Mouse (Mus musculus) lung, postnatal 0 days (tissue): ENCODE data around the gene Ifngr2. TPM values are rescaled to one million over a fixed set of nuclear protein-coding genes. Genes with fewer than 3 reads are reported as not detected.

Source experiments
- ATAC-seq: fragments of 200-750 bp; cut with Nextera tagmentation; 2 replicates; pipeline ENCODE4 v1.8.0; 2017; ENCODE audit warnings: moderate library complexity
- DNase-seq: peaks from one replicate; pipeline ENCODE4 v3.0.0-alpha.2; 2016; ENCODE audit warnings: low spot score
- H3K27ac ChIP-seq: fragments of 300-500 bp; sonication (generic); 2 replicates; pipeline ENCODE4 v1.5.1; 2014; ENCODE audit warnings: antibody characterized with exemption, mild to moderate bottlenecking, low read length, mixed read lengths
- H3K27me3 ChIP-seq: fragments of 300-500 bp; sonication (generic); replicated peaks from 2 replicates; pipeline ENCODE4 v1.6.1; 2014; ENCODE audit warnings: low read length, mixed read lengths; ENCODE audit not compliant: insufficient read depth
- H3K36me3 ChIP-seq: fragments of 300-500 bp; sonication (generic); 2 replicates; pipeline ENCODE4 v1.6.1; 2014; ENCODE audit warnings: low read length, mixed read lengths; ENCODE audit not compliant: insufficient read depth
- H3K4me1 ChIP-seq: fragments of 300-500 bp; sonication (generic); 2 replicates; pipeline ENCODE4 v1.6.1; 2014; ENCODE audit warnings: antibody characterized with exemption, low read depth, low read length, mixed read lengths; ENCODE audit not compliant: insufficient read depth
- H3K4me2 ChIP-seq: fragments of 300-500 bp; sonication (generic); replicated peaks from 2 replicates; pipeline ENCODE4 v1.6.1; 2014; ENCODE audit warnings: low read depth, mild to moderate bottlenecking, low read length, moderate library complexity, mixed read lengths
- H3K4me3 ChIP-seq: fragments of 300-500 bp; sonication (generic); 2 replicates; pipeline ENCODE4 v1.5.1; 2014; ENCODE audit warnings: low read depth, low read length
- H3K9ac ChIP-seq: fragments of 300-500 bp; sonication (generic); replicated peaks from 2 replicates; pipeline ENCODE4 v1.6.1; 2014; ENCODE audit warnings: low read depth, mild to moderate bottlenecking
- H3K9me3 ChIP-seq: fragments of 300-500 bp; sonication (generic); 2 replicates; pipeline ENCODE4 v1.6.1; 2016; ENCODE audit warnings: low read length, mixed read lengths
- CTCF ChIP-seq: IDR thresholded peaks from 2 replicates; pipeline ENCODE4 v1.5.1; 2016; ENCODE audit warnings: antibody characterized with exemption, mild to moderate bottlenecking
- EP300 ChIP-seq: IDR thresholded peaks from 2 replicates; pipeline ENCODE4 v1.6.1; 2016; ENCODE audit warnings: antibody characterized with exemption, mild to moderate bottlenecking, control low read depth
- WGBS: fragments of 180-500 bp; shearing (Covaris S2); extraction: QIAGEN DNeasy Blood & Tissue Kit; methylation state at CpG from one replicate; pipeline ENCODE4 v1.1.7; 2014; 5-methylcytosine and 5-hydroxymethylcytosine counted together
- polyA plus RNA-seq: library from polyadenylated mRNA; unstranded; fragments of >200 nt; fragmentation: Nextera tagmentation; extraction: Ambion mirVana; gene quantifications from 2 replicates; pipeline ENCODE4 v1.2.1, GENCODE M21; 2015

The Ifngr2 gene
- polyA plus RNA-seq, 1 experiment from 2014 or later, result 64.4 TPM

- no peaks in the 10 kb centered on the region for H3K36me3 ChIP-seq
- peak overlapping the region; percentile 19; the same call in 1 of the 2 replicates for H3K4me3 ChIP-seq
- H3K4me2 ChIP-seq, result peak overlapping the region; percentile 85
- no peak overlapping the region for H3K27ac ChIP-seq
- no peaks in the 10 kb centered on the region for H3K9me3 ChIP-seq
- no peaks in the 10 kb centered on the region for H3K27me3 ChIP-seq
- TF ChIP-seq CTCF (no peak), EP300 (no peak)
- ATAC-seq, result no peak
- H3K4me1 ChIP-seq, result peaks cover 35% of the 10 kb centered on the region
- H3K9ac ChIP-seq, result no peak overlapping the region
- DNase-seq, result no peak
- 26% methylated on average over 5 of the region's 5 CpGs for WGBS
Measured at GRCm38 (mm10) chr16:91548586-91548985, 1.7 kb downstream of the Ifngr2 start.

- DNase-seq (no peak), ATAC-seq (no peak)
- Histone ChIP-seq H3K36me3 (no peaks in the 10 kb centered on the region), H3K9me3 (no peaks in the 10 kb centered on the region), H3K4me1 (peaks cover 36% of the 10 kb centered on the region), H3K4me2 (peak overlapping the region; percentile 85), H3K27ac (no peak overlapping the region), H3K27me3 (no peaks in the 10 kb centered on the region), H3K9ac (no peak overlapping the region), H3K4me3 (peak overlapping the region; percentile 19; the same call in 1 of the 2 replicates)
- 78% methylated on average over 2 of the region's 2 CpGs for WGBS
- TF ChIP-seq EP300 (no peak), CTCF (no peak)
Measured at GRCm38 (mm10) chr16:91548996-91549395, 2.1 kb downstream of the Ifngr2 start.

- WGBS, result 66% methylated on average over 5 of the region's 5 CpGs
- Histone ChIP-seq H3K27ac (no peak overlapping the region), H3K4me2 (no peak overlapping the region; the same call in none of the 2 replicates), H3K27me3 (no peaks in the 10 kb centered on the region), H3K4me3 (no peak overlapping the region), H3K4me1 (peaks cover 36% of the 10 kb centered on the region), H3K9me3 (no peaks in the 10 kb centered on the region), H3K36me3 (no peaks in the 10 kb centered on the region), H3K9ac (no peak overlapping the region)
- TF ChIP-seq CTCF (no peak), EP300 (no peak)
- no peak for ATAC-seq
- peak; percentile 31 for DNase-seq
Measured at GRCm38 (mm10) chr16:91549616-91550015, 2.7 kb downstream of the Ifngr2 start.

GRCm38 (mm10) chr16:91551081-91551524, 4.2 kb downstream of the Ifngr2 start:
- Histone ChIP-seq H3K9me3 (no peaks in the 10 kb centered on the region), H3K27me3 (no peaks in the 10 kb centered on the region), H3K27ac (peak overlapping the region; percentile 76), H3K36me3 (peaks cover 9% of the 10 kb centered on the region; the same call in 1 of the 2 replicates), H3K4me3 (no peak overlapping the region), H3K4me1 (peaks cover 26% of the 10 kb centered on the region), H3K9ac (no peak overlapping the region), H3K4me2 (no peak overlapping the region)
- 57% methylated on average over 10 of the region's 10 CpGs for WGBS
- no peak for TF ChIP-seq CTCF
- no peak; the same call in 1 of the 2 replicates for TF ChIP-seq EP300
- peak; percentile 74 for ATAC-seq
- DNase-seq, result peak; percentile 83

- Histone ChIP-seq H3K27ac (no peak overlapping the region), H3K36me3 (peaks cover 15% of the 10 kb centered on the region; the same call in 1 of the 2 replicates), H3K4me1 (peaks cover 20% of the 10 kb centered on the region), H3K9ac (no peak overlapping the region), H3K27me3 (no peaks in the 10 kb centered on the region), H3K4me3 (no peak overlapping the region), H3K9me3 (no peaks in the 10 kb centered on the region), H3K4me2 (no peak overlapping the region)
- no peak for TF ChIP-seq EP300
- no peak for DNase-seq
- 48% methylated on average over 9 of the region's 9 CpGs for WGBS
- no peak for ATAC-seq
Measured at GRCm38 (mm10) chr16:91552072-91552471, 5.2 kb downstream of the Ifngr2 start.

- no peak overlapping the region for H3K4me3 ChIP-seq
- H3K36me3 ChIP-seq, result peaks cover 15% of the 10 kb centered on the region; the same call in 1 of the 2 replicates
- peak; percentile 77 for DNase-seq
- peak overlapping the region; percentile 19 for H3K4me2 ChIP-seq
- 0 out of 2 replicates have a peak overlapping the region, but pooled peaks have one; percentile 38 for H3K27ac ChIP-seq
- H3K9me3 ChIP-seq, result no peaks in the 10 kb centered on the region
- H3K27me3 ChIP-seq, result no peaks in the 10 kb centered on the region
- peak; percentile 35 for ATAC-seq
- no peak overlapping the region for H3K9ac ChIP-seq
- WGBS, result 37% methylated on average over 12 of the region's 12 CpGs
- H3K4me1 ChIP-seq, result peaks cover 16% of the 10 kb centered on the region
- TF ChIP-seq CTCF, result no peak
- TF ChIP-seq EP300, result no peak
Measured at GRCm38 (mm10) chr16:91553625-91554024, 6.8 kb downstream of the Ifngr2 start.
